Mouse (Mus musculus): ENCODE results near the gene Grasp.

The Grasp gene

GRCm38 (mm10) chr15:101224977-101225376 is 989 bp downstream of the Grasp start:
- no peak for DNase-seq (ENCODE audit: extremely low read depth, low read depth, low spot score)

DNA sequence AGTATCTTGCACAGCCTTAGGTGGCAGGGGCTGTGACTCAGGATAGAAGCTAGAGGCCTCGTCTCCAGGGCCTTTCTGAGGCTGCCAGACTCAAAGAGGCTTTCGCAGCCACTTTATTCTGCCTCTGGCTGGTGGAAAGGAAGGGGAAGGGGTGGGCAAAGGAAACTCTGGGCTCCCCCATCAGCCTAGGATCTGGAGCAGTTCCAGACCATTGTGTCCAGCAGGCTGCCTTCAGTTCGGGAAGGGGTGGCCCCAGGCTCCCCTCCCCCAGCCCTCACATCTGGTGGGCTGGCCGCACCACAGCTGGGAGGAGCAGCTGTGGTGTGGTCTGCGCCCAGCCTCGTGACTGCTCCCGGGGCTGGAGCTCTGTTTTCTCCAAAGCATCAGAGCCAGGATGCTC is 4.0 kb downstream of the Grasp start:
- no peak for DNase-seq (ENCODE audit: extremely low read depth, low read depth, low spot score)

DNA sequence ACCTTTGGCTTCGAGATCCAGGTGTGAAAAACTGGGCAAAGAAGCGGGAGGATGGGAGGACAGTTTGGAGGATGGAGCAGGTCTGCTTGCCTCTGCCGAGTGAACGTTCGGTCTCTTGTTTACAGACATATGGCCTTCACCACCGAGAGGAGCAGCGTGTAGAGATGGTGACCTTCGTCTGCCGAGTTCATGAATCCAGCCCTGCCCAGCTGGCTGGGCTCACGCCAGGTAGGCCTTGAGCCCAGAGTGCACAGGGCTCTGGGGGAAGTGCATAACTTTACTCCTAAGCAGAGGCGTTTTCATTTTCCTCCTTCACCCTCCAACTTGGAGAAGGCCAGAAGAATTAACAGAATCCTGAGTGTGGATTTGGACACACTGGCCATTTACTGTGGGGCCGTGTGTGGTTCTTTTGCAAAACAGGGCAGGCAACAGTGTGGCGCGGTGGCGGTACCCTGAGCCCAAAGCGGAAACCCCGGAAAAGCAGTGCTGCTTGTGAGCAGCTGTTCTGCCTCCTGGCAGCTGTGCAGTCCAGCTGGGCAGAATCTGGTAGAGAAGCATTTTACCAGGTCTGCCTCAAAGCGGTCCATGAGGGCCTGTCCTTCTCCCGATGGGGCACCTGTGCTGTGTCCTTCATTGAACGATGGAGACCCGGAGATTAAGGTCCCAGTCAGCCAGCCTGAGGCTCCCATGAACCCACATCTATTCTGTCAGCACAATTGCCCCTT is 5.0 kb downstream of the Grasp start:
- no peak for DNase-seq (ENCODE audit: extremely low read depth, low read depth, low spot score)

- DNase-seq (ENCODE audit: extremely low read depth, low read depth, low spot score) = no peak
Measured at GRCm38 (mm10) chr15:101230503-101230902, 6.5 kb downstream of the Grasp start.

GRCm38 (mm10) chr15:101230995-101231647 is 7.1 kb downstream of the Grasp start:
- DNase-seq (ENCODE audit: extremely low read depth, low read depth, low spot score) = no peak

DNA sequence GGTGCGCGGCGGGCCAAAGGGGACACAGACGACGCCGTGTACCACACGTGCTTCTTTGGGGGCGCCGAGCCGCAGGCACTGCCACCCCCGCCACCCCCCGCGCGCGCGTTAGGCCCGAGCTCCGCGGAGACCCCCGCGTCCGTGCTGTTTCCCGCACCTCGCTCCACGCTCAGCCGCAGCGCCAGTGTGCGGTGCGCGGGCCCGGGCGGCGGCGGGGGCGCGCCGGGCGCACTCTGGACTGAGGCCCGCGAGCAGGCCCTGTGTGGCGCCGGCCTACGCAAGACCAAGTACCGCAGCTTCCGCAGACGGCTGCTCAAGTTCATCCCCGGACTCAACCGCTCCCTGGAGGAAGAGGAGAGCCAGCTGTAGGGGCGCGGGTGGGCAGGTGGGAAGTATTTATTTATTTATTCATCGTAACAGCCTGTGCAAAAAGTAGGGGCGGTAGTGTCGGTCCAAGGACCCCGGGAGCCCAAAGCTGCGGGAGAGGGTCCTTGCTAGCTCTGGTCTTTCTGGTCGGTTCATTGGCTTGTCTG is 7.7 kb downstream of the Grasp start:
- DNase-seq (ENCODE audit: extremely low read depth, low read depth, low spot score) = no peak

- DNase-seq (ENCODE audit: extremely low read depth, low read depth, low spot score) = no peak
Measured at GRCm38 (mm10) chr15:101232607-101233006, 8.6 kb downstream of the Grasp start.

GRCm38 (mm10) chr15:101233183-101233582 is 9.2 kb downstream of the Grasp start:
- no peak for DNase-seq (ENCODE audit: extremely low read depth, low read depth, low spot score)

- DNase-seq (ENCODE audit: extremely low read depth, low read depth, low spot score) = no peak
Measured at GRCm38 (mm10) chr15:101233641-101234275, 9.8 kb downstream of the Grasp start.

- no peak for DNase-seq (ENCODE audit: extremely low read depth, low read depth, low spot score)
Measured at GRCm38 (mm10) chr15:101234611-101235341, 10.8 kb downstream of the Grasp start.

DNA sequence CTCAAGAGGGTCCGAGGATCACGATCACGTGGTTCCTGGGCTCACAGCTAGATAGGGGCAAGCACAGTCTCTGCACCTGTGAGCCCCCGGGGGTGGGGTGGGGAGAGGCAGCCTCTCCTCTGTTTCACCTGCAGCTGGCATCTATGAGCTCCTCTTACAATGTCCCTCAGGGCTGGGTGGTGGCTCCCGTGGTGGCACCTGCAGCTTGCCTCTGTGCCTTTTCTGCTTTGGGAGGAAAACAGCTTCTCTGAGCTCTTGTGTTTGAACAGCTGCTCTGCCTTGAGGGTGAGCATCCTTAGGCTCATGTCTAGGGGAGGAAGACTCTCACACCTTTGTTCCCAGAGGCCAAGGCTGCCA is 11.3 kb downstream of the Grasp start:
- DNase-seq (ENCODE audit: extremely low read depth, low read depth, low spot score) = no peak

DNA sequence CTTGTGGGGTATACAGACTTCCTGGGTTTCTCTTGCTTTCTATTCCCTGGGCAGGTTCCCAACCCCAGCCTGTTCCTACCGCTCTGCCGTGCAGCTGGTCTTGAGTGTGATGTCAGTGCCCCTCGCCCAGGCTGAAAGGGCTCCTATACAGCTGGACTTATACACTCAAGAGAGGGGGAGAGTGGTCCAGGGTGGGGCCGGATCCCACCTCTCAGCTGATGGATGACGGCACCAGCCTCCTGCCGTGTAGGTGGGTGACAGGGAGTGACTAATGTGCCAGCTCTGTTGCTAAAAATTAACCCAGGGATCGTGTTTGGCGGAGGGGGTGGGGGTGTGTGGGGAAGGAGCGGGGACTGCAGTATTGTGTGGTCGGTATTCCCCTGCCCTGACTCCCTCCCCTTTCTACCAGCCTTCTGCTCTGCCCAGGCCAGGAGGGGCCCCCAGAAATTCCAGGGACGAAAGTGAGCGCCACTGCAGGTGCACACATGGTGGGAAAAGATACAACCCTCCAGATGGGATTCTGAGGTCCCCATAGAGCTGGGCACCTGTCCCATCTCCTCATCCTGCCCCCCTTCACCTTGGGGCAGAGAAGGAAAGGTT is 11.8 kb downstream of the Grasp start:
- DNase-seq (ENCODE audit: extremely low read depth, low read depth, low spot score) = no peak

DNA sequence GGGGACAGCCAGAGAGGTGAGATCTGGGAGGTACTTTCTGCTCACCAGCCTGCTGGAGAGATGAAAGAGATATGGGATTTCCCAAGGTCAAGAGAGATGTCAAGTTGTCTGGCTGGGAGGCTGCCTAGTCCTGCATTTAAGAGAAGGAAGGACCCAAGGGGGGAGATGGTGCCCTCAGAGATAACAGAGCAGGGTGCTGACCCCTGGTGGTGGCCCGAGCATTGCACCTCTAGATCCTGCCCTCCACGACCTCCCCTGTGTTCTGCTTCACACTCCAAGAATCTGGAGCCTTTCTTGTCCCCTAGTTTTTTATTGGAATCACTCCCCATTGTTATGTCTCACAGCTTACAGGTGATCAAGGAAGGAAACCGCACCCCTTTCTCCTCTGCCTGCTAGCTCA is 12.9 kb downstream of the Grasp start:
- no peak for DNase-seq (ENCODE audit: extremely low read depth, low read depth, low spot score)

GRCm38 (mm10) chr15:101238885-101239511 is 15.0 kb downstream of the Grasp start:
- DNase-seq (ENCODE audit: extremely low read depth, low read depth, low spot score) = no peak

DNA sequence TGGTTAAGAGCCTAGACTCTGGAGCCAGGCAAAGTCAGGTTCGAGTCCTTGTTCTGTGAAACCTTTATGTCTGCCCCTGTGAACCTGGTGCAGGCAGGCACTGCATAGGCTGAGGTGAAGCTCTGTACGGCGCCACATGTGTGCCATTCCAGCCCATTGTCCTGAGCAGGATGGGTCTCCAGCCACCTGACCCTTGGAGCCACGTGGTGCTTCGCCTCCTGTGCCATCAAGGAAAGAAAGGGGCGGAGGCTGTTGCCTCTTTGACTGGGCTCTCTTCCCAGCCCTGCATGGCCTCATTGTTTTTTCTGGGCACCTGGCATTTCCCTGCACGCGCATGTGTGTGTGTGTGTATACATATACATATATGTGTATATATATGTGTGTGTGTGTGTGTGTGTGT is 15.8 kb downstream of the Grasp start:
- DNase-seq (ENCODE audit: extremely low read depth, low read depth, low spot score) = no peak

DNA sequence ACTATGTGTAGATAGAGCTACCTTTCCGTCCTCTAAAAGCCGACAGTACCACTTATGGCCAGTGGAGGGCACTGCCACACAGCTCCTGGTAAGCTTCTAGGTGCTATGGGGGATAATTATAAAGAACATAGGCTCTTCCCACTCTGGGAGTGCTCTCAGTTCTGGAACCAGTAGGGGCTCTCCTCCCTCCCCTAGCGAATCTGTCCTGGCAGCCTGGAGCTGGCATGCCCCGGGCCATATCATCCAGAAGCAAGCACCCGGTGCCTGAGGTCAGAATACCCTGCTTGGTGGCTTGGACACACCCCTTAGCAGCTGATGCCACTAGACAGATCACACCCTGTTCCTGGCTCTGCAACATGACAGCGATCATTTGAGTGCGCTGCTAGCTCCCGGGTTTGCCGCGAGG is 16.8 kb downstream of the Grasp start:
- DNase-seq (ENCODE audit: extremely low read depth, low read depth, low spot score) = no peak

GRCm38 (mm10) chr15:101241236-101241635 is 17.2 kb downstream of the Grasp start:
- DNase-seq (ENCODE audit: extremely low read depth, low read depth, low spot score) = no peak

DNA sequence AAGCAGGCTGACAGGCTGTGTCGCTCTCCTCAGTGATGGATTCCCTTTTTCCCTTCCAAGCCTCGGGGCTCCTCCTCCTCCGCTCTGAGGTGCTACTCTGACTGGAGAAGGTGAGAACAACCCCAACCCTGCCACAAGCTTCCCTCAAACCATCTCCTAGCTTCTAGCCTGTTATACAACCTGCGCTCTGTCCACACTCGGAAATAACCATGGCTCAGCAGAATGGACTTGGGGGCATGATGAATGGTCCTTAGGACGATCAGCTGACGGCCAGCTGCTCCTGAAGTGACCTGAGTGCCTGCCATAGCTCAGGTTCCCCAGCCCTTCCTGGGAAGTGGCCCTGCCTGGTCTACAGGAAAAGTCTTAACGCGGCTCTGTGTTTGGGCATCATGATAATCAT is 17.9 kb downstream of the Grasp start:
- no peak for DNase-seq (ENCODE audit: extremely low read depth, low read depth, low spot score)

- no peak for DNase-seq (ENCODE audit: extremely low read depth, low read depth, low spot score)
Measured at GRCm38 (mm10) chr15:101242645-101243044, 18.7 kb downstream of the Grasp start.

DNA sequence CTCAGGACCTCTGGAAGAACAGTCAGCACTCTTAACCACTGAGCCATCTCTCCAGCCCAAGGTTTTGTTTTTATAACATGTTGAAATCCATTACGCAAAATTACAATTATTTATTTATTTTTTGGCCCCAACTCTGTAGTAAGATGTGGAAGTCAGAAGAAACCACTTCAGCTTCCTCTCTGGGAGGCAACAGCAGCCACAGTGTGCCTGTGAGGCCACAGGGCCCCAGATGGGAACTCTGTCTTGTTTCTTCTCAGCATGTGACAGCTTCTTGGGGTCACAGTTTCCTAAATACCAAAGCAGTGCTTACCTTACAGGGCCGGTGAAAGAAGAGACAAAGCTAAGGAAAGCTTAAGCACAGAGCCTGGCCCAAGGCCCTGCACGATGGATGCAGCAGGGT is 20.0 kb downstream of the Grasp start:
- DNase-seq (ENCODE audit: extremely low read depth, low read depth, low spot score) = no peak

All from fat pad, adult 2 months (tissue).